Mouse (Mus musculus) large intestine, adult 2 months (tissue): ENCODE data around the gene Skil. TPM values are rescaled to one million over a fixed set of nuclear protein-coding genes. Genes with fewer than 3 reads are reported as not detected.

Experiments used
- DNase-seq: peaks from one replicate; pipeline ENCODE4 v3.0.0-alpha.2; 2012; ENCODE audit warnings: low read depth, low spot score
- WGBS: fragments of 180-500 bp; shearing (Covaris S2); methylation state at CpG from one replicate; pipeline ENCODE4 v1.1.7; 2018; 5-methylcytosine and 5-hydroxymethylcytosine counted together
- polyA plus RNA-seq: library from polyadenylated mRNA; depleted of rRNA; stranded (reverse); fragments of >200 nt; gene quantifications from 2 replicates; pipeline ENCODE4 v1.2.3, GENCODE M21; 2012

The Skil gene
- polyA plus RNA-seq, 1 experiment, result 8.0 TPM

GRCm38 (mm10) chr3:31082838-31083506, 11.9 kb upstream of the Skil start:
- WGBS, result 63% methylated on average over 12 of the region's 13 CpGs
- DNase-seq, result no peak

DNA sequence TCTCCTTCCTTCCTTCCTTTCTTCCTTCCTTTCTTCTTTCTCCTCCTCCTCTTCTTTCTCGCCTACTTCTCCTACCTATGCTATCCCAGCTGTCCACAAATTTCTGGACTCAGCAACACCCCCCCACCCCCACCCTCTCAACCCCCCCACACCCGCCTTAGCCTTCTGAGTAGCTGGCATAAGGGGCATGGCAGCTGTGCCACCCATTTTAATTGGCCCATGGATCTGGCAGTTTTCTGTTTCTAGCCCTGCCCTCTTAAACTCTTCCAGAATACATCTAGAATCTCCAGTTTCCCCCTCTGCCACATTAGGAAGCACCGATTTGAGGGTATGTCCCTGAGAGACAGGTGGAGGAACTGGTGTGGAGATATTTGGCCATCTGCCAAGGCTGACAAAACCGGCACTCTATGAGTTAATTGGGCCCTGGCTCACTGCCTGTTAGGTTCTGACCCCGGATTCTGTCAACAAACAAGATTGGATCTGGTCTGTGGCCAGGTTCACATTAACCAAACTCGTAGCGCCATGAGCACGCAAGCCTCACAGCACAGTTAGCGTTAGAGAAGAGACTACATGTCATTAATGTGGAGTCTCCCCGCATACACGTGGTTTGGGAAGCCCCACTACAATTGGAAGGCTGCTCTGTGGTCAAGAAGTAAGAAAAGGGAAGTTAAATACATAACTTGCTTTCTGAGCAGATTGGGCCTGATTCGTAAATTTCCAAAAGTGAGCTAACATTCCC, 11.2 kb upstream of the Skil start:
- 7% methylated on average over 12 of the region's 12 CpGs for WGBS
- no peak for DNase-seq

DNA sequence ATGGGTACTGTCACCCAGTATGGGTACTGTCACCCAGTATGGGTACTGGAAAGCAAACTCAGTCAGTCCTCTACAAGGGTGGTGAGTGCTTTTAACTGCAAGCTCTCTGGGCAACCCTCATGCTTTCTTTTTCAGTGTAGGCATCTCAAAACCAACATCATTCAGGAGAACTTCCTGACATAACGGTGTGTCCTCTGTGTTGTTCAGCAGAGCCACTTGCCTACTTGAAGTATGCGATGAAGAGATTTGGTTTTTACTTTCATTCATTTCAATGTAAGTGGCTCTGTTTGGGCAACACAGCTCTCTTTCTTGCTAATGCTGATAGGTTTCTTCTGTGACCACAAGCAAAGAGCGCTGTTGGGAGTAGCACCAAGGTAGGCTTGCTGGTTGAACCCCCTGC, 9.9 kb upstream of the Skil start:
- no peak for DNase-seq
- 92% methylated on average over 3 of the region's 3 CpGs for WGBS

DNA sequence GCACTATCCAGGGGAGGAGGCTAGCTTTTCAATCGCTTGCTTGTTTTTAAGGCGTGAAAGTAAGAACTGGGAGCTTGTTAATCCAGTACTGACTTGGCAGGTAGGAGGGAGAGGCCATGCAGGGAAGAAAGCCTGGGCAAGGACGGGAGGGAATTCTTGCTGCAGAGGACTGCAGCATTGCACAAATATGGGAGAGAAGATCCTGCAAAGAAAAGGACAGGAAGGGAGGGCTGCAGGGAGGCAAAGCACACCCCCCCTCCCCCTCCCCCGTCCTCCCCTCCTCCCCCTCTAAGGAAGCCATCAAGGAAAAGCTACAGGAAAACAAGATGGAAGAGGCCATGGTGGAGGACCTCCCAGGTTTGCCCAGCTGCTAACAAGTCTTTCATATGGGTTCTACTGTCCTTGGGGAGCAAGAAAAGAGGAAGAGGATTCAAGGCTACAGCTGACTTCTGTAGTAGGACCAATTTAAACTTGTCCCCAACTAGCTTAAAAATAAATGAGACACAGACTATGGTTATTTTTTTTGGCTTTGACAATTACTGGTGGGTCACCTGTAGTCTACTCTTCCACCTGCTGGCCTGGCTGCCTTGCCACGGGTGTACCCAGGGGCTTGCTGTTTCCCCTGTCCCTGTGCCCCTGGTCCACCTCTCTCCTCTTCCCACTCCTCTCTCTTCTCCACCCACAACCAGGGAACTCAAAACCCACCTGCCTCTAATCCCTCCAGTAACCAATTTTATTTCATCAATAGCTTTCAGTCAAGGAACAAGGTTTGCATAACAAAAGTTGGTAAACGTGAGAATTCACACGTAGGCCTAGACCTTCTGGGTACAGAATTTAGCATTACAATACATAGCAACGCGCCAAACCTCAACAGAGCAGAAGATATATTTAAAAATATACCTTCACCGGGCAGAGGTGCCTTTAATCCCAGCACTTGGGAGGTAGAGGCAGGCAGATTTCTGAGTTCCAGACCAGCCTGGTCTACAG, 5.8 kb upstream of the Skil start:
- WGBS, result 58% methylated on average over 10 of the region's 10 CpGs
- no peak for DNase-seq

- 54% methylated on average over 7 of the region's 7 CpGs for WGBS
- no peak for DNase-seq
Measured at GRCm38 (mm10) chr3:31089956-31090355, 4.9 kb upstream of the Skil start.

- no peak for DNase-seq
- WGBS, result 12% methylated on average over 13 of the region's 13 CpGs
Measured at GRCm38 (mm10) chr3:31093196-31093595, 1.7 kb upstream of the Skil start.

DNA sequence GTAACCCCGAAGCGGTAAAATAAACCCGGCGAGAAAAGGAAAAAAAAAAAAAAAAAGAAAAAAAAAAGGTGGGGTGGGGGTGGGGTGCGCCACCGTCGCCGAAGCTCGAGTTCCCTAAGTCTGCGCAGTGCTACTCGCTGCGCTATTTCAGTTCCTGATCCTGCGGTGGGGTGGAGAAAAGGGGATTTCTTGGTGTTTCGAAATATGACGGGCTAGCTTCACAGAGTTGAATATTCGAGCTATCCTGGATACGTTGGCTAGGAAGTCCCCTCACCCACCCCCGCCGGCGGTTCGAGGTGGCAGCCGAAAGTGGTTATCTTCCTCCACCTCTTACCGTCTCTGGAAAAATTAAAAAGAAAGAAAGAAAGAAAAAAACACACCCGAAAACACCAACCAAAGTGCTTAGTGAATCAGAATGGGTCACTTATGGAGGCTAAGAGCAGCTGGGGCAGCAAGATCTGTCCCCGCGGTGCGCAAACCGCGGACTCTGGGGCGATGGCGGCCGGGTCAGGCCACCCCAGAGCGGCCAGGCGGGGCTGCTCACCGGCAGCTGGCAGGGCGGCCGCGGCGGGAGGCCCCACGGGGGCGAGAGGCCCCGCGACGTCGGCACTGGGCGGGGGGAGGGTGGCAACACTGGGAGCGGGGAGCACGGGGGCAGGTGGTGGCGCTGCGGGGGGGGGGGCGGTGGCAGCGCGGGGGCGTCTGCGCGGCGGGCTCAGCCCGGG, 1.1 kb upstream of the Skil start:
- DNase-seq, result no peak
- 1% methylated on average over 55 of the region's 58 CpGs for WGBS

GRCm38 (mm10) chr3:31095179-31095490, 277 bp downstream of the Skil start:
- DNase-seq, result no peak
- 2% methylated on average over 35 of the region's 39 CpGs for WGBS

GRCm38 (mm10) chr3:31095491-31096154, 765 bp downstream of the Skil start:
- no peak for DNase-seq

GRCm38 (mm10) chr3:31096155-31097101, 1.6 kb downstream of the Skil start:
- DNase-seq, result no peak
- 43% methylated on average over 10 of the region's 10 CpGs for WGBS

More at GRCm38 (mm10) chr3:31095491-31096154, 765 bp downstream of the Skil start:
- 2% methylated on average over 33 of the region's 33 CpGs for WGBS

DNA sequence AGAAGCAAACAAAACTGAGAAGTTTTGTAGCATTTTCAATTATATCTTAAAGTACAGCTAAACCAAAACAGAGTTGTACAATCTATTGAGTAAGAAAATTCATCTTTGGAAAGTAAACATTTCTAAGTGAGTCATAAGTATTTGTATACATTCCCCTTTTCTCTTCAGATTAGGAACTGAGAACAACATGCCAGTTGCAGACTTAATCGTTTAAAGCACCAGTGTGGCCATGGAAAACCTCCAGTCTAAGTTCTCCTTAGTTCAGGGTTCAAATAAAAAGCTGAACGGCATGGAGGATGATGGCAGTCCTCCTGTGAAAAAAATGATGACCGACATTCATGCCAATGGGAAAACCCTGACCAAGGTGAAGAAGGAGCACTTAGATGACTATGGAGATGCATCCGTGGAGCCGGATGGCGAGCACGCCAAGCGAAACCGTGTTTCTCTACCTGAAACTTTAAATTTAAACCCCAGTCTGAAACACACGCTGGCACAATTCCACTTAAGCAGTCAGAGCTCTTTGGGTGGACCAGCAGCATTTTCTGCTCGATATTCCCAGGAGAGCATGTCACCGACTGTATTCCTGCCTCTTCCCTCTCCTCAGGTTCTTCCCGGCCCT, 2.4 kb downstream of the Skil start:
- 82% methylated on average over 13 of the region's 13 CpGs for WGBS
- no peak for DNase-seq

DNA sequence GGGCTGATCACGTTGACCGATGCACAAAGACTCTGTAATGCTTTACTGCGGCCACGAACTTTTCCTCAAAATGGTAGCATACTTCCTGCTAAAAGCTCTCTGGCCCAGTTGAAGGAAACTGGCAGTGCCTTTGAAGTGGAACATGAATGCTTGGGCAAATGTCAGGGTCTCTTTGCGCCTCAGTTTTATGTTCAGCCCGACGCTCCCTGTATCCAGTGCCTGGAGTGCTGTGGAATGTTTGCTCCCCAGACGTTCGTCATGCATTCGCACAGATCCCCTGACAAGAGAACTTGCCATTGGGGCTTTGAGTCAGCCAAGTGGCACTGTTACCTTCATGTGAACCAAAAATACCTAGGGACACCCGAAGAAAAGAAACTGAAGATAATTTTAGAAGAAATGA, 3.1 kb downstream of the Skil start:
- WGBS, result 81% methylated on average over 11 of the region's 11 CpGs
- no peak for DNase-seq

DNA sequence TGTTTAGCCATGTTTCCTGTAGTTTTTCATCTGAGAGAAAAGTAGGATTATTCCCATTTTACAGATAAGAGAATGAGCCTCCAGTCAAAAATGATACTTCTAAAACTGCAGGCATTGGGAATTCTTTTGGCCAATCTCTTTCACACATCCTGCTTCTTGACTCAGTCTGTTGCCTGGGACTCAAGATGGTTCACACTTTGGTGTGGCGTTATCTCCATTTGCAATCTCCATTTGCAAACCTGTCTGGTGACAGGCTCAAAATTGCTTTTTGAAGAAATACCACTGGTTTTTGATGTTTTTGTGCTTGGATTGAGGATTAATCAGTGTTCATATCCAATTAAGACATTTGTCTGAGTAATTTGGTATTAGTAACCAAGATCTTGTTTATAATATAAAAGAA, 3.7 kb downstream of the Skil start:
- DNase-seq, result no peak
- 93% methylated on average over 1 of the region's 1 CpGs for WGBS

DNA sequence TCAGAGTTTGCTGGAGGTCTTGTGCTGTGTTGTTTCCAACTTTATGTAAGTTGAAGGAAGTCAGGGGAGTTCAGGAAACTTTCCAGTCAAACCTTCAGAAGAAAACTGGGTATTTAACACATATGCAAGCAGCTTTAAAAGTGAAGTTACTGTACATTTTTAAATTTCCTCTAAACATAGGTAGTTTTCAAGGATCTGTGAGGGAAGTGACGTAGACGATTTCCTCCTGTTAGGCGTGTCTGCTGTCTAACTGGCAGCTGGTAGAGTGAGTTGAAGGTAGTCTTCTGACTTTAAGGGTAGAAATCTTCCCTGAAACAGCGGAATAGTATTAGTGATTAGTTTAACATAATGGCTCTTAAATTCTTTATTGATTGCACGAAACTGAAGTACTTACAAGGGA, 5.2 kb downstream of the Skil start:
- DNase-seq, result no peak
- 64% methylated on average over 5 of the region's 5 CpGs for WGBS

GRCm38 (mm10) chr3:31100802-31101201, 5.9 kb downstream of the Skil start:
- WGBS, result 93% methylated on average over 3 of the region's 3 CpGs
- DNase-seq, result no peak

DNA sequence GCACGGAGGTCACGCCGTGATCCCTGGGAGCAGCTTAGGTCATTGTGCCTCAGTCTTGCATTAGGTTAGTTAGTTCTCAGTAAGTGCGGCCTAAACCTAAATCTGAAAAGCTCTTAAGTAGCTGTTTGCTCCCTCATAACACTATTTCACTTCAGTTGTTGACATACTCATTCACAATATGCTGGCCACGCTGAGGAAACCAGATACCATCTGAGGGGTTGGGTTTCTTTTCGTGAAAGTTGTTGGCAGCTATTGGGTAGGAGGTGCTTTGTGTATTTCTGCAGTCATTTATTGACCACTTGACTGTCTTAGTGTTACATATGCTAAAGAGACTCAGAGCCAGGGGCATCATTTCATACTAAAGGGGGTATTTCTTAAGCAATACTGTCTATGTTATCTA, 10.1 kb downstream of the Skil start:
- WGBS, result 71% methylated on average over 6 of the region's 6 CpGs
- no peak for DNase-seq

DNA sequence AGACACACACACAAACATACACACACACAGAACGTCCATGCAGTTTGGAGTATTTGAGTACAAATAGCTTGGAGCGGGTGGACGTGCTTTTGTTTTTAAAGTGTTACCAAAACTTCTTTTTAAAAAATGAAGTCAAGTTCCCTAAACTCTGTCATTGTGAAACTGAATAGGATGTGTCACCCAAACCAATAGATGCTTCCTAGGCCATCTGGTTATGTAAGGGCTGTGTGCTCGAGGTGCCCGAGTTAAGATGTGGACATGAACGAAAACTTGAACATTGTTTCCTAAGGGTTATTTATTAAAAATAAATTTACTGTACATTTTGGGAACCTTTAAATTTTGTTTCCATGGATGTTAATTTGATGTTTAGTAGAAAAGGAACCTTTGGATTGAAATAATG, 11.7 kb downstream of the Skil start:
- 80% methylated on average over 6 of the region's 6 CpGs for WGBS
- no peak for DNase-seq

GRCm38 (mm10) chr3:31107674-31108073, 12.8 kb downstream of the Skil start:
- WGBS, result 58% methylated on average over 4 of the region's 4 CpGs
- DNase-seq, result no peak
